Mouse (Mus musculus) stomach, postnatal 0 days (tissue): ENCODE measurements around the gene Abhd10.

ENCODE experiments used
- CTCF ChIP-seq: IDR thresholded peaks from 2 replicates; pipeline ENCODE4 v1.5.1; 2016; ENCODE audit warnings: antibody characterized with exemption, low read depth, mild to moderate bottlenecking, moderate library complexity
- EP300 ChIP-seq: optimal IDR thresholded peaks from 2 replicates; pipeline ENCODE3; 2016; ENCODE audit warnings: antibody characterized with exemption

DNA sequence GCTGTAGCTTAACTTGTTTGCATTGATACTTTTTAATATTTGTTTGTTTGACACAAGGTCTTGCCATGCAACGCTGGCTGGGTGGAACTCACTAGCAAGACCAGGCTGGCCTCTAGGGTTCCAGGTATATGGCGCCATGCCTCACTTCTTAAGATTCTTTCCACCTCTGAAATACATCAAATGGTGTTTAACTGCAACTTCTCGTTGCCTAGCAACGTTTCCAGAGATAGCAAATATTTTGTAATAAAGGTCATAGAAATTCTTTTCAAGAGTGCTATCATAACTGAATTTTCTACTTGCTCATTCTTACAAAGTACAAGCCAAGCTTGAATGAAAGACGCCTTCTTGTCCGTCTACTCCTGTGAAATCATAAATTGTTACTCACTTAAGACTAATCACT, 44.9 kb upstream of the Abhd10 start:
- TF ChIP-seq EP300 = no peak
- TF ChIP-seq CTCF = no peak
